Mouse (Mus musculus): ENCODE measurements around the gene Ap3b1. TPM values are rescaled to one million over a fixed set of nuclear protein-coding genes. Genes with fewer than 3 reads are reported as not detected.

Gene Ap3b1
- polyA plus RNA-seq, 1 experiment, result 37.1 TPM

DNA sequence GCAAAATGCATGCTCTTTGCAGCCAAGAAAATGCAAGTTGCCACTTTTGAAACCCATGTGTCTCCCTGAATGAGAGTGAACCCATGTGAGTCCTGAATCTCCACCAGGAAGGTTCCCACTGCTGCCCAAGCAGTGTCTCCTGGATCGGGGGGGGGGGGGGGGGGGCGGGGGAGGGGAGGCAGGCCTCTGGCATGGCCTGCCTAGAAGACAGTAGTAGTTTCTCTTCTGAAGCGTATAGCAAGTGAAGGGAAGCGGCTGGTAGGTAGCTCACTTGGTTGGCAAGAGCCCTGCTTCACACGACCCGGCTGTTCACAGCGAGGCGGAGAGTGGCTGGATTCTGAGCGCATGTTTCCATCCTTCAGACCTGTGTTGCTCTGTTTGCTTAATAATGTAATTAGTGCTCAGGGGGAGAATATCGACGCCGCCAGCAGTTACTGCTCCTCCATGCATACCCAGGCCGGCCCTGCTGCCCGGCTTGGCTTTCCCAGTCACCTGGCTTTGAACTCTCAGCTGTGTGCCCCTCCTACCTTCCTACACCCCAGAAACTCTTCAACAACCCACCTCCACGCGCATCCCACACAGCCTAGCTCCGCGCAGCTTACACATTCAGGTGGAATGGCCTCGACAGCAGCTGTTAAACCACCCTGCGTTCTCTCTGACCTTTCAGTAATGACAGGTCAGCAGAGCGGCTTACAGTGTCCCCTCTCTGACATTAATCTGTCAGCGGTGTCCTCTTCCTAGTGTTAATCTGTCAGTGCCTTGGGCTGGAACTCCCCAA lies 217.8 kb downstream of the Ap3b1 start:
- no peak for TF ChIP-seq GATA1 (IDR thresholded peaks at IDR 0.05; ENCODE audit: low read length)

DNA sequence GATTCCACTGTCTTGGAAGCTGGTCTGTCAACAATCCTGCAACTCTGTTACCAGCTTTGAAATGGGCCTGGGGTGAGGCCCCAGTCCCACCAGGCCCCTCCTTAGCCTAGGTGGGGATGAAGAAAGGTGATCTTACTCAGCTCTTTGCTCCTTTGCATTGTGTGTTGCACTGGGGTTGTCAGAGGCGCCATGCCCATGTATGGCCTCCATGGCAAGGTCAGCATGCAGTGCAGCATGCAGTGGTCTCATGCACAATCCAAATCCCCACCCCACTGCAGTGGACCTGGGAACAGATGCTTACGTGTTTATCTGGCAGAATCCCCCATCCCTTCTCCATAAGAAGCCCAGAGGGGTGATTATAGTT lies 218.4 kb downstream of the Ap3b1 start:
- no peak for TF ChIP-seq GATA1 (IDR thresholded peaks at IDR 0.05; ENCODE audit: low read length)

- TF ChIP-seq GATA1 (IDR thresholded peaks at IDR 0.05; ENCODE audit: low read length), result no peak
Measured at GRCm38 (mm10) chr13:94595289-94595688, 236.5 kb downstream of the Ap3b1 start.

DNA sequence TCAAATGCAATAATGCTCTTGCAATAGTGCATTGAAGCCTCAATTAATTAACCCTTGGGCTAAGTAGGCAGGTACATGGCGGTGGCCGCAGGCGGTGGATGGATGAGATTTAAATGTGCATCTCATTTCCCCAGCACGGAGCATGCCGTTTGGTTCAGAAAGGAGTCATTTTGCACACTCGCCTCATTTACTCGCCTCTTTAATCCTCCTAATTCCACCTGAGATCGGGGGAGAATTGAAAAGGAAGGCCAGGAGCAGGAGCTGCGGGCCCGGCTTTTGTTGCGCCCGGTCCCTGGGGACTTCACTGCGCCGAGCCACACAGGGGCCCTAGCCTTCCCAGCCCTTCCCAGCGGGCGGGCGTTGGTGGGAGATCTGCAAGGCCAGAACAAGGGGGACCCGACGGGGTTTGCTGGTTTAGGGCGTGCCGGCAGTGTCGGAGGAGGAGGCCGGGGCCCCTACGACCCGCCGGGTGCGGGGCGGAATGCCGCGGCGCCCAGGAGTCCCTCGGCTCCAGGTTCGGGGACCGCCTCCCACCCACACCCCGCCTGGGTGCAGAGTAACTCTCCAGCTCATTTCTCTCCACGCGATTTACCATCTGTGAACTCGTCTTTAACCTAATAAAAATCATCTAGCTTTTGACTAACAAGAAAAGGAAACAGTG lies 237.1 kb downstream of the Ap3b1 start:
- no peak for TF ChIP-seq GATA1 (IDR thresholded peaks at IDR 0.05; ENCODE audit: low read length)

GRCm38 (mm10) chr13:94596386-94597033 lies 237.8 kb downstream of the Ap3b1 start:
- TF ChIP-seq GATA1 (IDR thresholded peaks at IDR 0.05; ENCODE audit: low read length), result no peak

DNA sequence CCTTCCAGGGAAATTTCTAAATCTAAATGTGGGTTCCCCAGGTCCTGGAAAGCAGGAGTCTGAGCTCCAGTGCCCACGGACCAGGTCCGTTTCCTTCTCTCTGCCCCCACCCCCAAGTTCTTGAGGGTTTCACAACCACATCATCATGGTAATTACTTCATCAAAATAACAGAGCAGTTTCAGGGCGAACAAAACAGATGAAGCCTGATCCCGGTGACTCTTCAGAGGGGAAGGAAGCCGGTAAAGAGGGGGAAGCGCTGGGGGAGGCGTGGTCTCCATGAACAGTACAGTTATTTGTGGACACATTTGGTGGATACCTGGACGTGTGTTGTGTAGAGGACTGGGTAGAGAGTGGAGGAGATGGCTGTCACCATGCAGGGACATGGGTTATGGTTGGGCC lies 241.0 kb downstream of the Ap3b1 start:
- TF ChIP-seq GATA1 (IDR thresholded peaks at IDR 0.05; ENCODE audit: low read length), result no peak

- TF ChIP-seq GATA1 (IDR thresholded peaks at IDR 0.05; ENCODE audit: low read length), result no peak
Measured at GRCm38 (mm10) chr13:94607035-94607860, 248.5 kb downstream of the Ap3b1 start.

GRCm38 (mm10) chr13:94607861-94608223 lies 249.1 kb downstream of the Ap3b1 start:
- TF ChIP-seq GATA1 (IDR thresholded peaks at IDR 0.05; ENCODE audit: low read length), result no peak

DNA sequence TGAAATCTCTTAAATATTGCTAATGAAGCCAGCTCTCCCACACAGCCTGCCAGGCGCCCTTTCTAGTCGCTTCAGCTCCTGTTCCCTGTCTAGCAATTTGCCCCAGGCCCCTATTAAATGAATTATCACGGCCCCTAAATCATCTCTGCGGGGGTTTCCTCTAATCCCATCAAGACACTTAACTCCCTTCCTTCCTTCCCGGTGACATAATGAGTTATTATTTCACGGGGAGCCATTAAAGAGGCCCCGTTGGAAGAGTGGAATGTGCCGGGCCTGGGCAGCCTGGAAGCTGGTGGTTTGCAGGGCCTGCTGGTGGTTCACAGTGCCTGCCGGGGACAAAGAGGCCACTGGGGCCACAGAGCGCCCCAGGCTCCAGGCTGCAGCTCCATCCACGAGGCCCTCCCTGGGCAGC lies 249.7 kb downstream of the Ap3b1 start:
- no peak for TF ChIP-seq GATA1 (IDR thresholded peaks at IDR 0.05; ENCODE audit: low read length)

DNA sequence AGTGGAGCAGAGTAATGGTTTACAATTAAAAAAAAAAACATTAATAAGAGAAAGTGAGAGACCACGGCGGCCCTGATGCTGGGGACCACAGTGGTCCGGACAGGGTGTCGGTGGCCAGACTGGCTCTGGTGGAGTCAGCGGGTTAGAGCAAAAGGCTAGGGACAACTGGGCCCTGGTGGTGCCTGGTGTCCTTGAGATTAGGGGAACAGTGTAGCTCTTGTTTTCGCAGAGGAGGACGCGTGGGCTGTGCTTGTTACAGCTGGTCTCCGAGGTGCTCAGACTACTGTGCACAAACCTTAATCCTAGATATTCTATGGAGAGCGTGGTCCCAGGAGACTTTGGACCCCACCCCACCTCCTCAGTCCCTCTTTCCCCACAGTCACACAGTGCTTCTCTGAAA lies 250.2 kb downstream of the Ap3b1 start:
- TF ChIP-seq GATA1 (IDR thresholded peaks at IDR 0.05; ENCODE audit: low read length), result no peak

Other genes starting within 250 kb of the Ap3b1 start
- not detected in 2 replicates for gene Scamp1, start 73.1 kb upstream of the Ap3b1 start, polyA plus RNA-seq (2012)